Mouse (Mus musculus): Measurements from ENCODE around the gene Tubb2a.

GRCm38 (mm10) chr13:34078500-34079280, 883 bp upstream of the Tubb2a start:
- TF ChIP-seq CTCF (IDR thresholded peaks at IDR 0.05; ENCODE audit: borderline replicate concordance, insufficient read depth, low read depth, low read length) (no peak), POLR2A (IDR thresholded peaks at IDR 0.05; ENCODE audit: borderline replicate concordance, insufficient read depth, low read length) (no peak)
